Mouse (Mus musculus): ENCODE results near the gene Ttc33.

The Ttc33 gene

GRCm38 (mm10) chr15:5185366-5186292 is at the start of gene Ttc33:
Gene Ttc33 (plus strand): TSS chr15:5185525.
- in situ Hi-C loops (cut with MboI, MseI) = loop anchor here in 1 of 2 experiments (5.0 kb wide), 1 partner anchor 38 kb away; no protein-coding TSS in a partner anchor

GRCm38 (mm10) chr15:5138021-5138856 is 47.1 kb upstream of the Ttc33 start:
- in situ Hi-C loops (cut with MboI, MseI) = loop anchor here in 1 of 2 experiments (25.0 kb wide), 1 partner anchor 1449 kb away; no protein-coding TSS in a partner anchor

- in situ Hi-C loops (cut with MboI, MseI) = loop anchor here in 1 of 2 experiments (25.0 kb wide), 1 partner anchor 1448 kb away; no protein-coding TSS in a partner anchor
Measured at GRCm38 (mm10) chr15:5139366-5139765, 46.0 kb upstream of the Ttc33 start.

- in situ Hi-C loops (cut with MboI, MseI) = loop anchor here in 1 of 2 experiments (25.0 kb wide), 1 partner anchor 1447 kb away; no protein-coding TSS in a partner anchor
Measured at GRCm38 (mm10) chr15:5139863-5140262, 45.5 kb upstream of the Ttc33 start.

GRCm38 (mm10) chr15:5140357-5140756 is 45.0 kb upstream of the Ttc33 start:
- in situ Hi-C loops (cut with MboI, MseI) = loop anchor here in 1 of 2 experiments (25.0 kb wide), 1 partner anchor 1447 kb away; no protein-coding TSS in a partner anchor

GRCm38 (mm10) chr15:5142047-5142446 is 43.3 kb upstream of the Ttc33 start:
- in situ Hi-C loops (cut with MboI, MseI) = loop anchor here in 1 of 2 experiments (25.0 kb wide), 1 partner anchor 1445 kb away; no protein-coding TSS in a partner anchor

GRCm38 (mm10) chr15:5142714-5143113 is 42.6 kb upstream of the Ttc33 start:
- in situ Hi-C loops (cut with MboI, MseI) = loop anchor here in 1 of 2 experiments (25.0 kb wide), 1 partner anchor 1445 kb away; no protein-coding TSS in a partner anchor

- in situ Hi-C loops (cut with MboI, MseI) = loop anchor here in 1 of 2 experiments (25.0 kb wide), 1 partner anchor 1444 kb away; no protein-coding TSS in a partner anchor
Measured at GRCm38 (mm10) chr15:5143361-5144020, 41.8 kb upstream of the Ttc33 start, which contains the start of gene Prkaa1. Gene Prkaa1 (plus strand): TSS chr15:5143861.

- in situ Hi-C loops (cut with MboI, MseI) = loop anchor here in 1 of 2 experiments (25.0 kb wide), 1 partner anchor 1443 kb away; no protein-coding TSS in a partner anchor
Measured at GRCm38 (mm10) chr15:5144021-5144778, 41.1 kb upstream of the Ttc33 start.

- in situ Hi-C loops (cut with MboI, MseI) = loop anchor here in 1 of 2 experiments (5.0 to 25.0 kb wide), 2 partner anchors 42 to 1442 kb away; partner anchors contain the start of gene Ttc33
Measured at GRCm38 (mm10) chr15:5145196-5145945, 40.0 kb upstream of the Ttc33 start.

- in situ Hi-C loops (cut with MboI, MseI) = loop anchor here in 1 of 2 experiments (5.0 to 25.0 kb wide), 2 partner anchors 38 to 1438 kb away; partner anchors contain the start of gene Ttc33
Measured at GRCm38 (mm10) chr15:5149187-5149586, 36.1 kb upstream of the Ttc33 start.

GRCm38 (mm10) chr15:5152171-5152570 is 33.2 kb upstream of the Ttc33 start:
- in situ Hi-C loops (cut with MboI, MseI) = no loop called here

- in situ Hi-C loops (cut with MboI, MseI) = no loop called here
Measured at GRCm38 (mm10) chr15:5154621-5155020, 30.7 kb upstream of the Ttc33 start.

GRCm38 (mm10) chr15:5155093-5155492 is 30.2 kb upstream of the Ttc33 start:
- in situ Hi-C loops (cut with MboI, MseI) = no loop called here

- in situ Hi-C loops (cut with MboI, MseI) = no loop called here
Measured at GRCm38 (mm10) chr15:5156355-5156754, 29.0 kb upstream of the Ttc33 start.

GRCm38 (mm10) chr15:5157386-5157785 is 27.9 kb upstream of the Ttc33 start:
- in situ Hi-C loops (cut with MboI, MseI) = no loop called here

GRCm38 (mm10) chr15:5158827-5159226 is 26.5 kb upstream of the Ttc33 start:
- in situ Hi-C loops (cut with MboI, MseI) = no loop called here

- in situ Hi-C loops (cut with MboI, MseI) = no loop called here
Measured at GRCm38 (mm10) chr15:5165121-5165773, 20.1 kb upstream of the Ttc33 start.
